Mouse (Mus musculus): ENCODE results near the gene Maged2.
"Not testable (repeated sequence)": the region's sequence is repeated elsewhere in the genome, so short reads cannot be mapped to it uniquely, and the experiment has no call there.

- not testable (repeated sequence) for TF ChIP-seq GATA1, TAL1 (IDR thresholded peaks at IDR 0.05; ENCODE audit: low read length)
Observed at GRCm38 (mm10) chrX:150843257-150843656, 29.1 kb upstream of the Maged2 start.
